Mouse (Mus musculus) forebrain, embryonic 10.5 days (tissue): ENCODE measurements at regions not wholly inside any gene's neighbourhood (a gene's known extent, or its start where the extent isn't known, plus 50 kb on each side); places are given as distances from the start of the nearest gene placed in this dataset.

Source experiments
- DNase-seq: peaks from one replicate; pipeline ENCODE4 v3.0.0-alpha.2; 2017; ENCODE audit warnings: low spot score; ENCODE audit errors: extremely low spot score
- H3K27ac ChIP-seq: fragments of 300-500 bp; sonication (generic); 2 replicates; pipeline ENCODE4 v1.5.1; 2016; ENCODE audit warnings: mild to moderate bottlenecking
- H3K27me3 ChIP-seq: fragments of 300-500 bp; sonication (generic); 2 replicates; pipeline ENCODE4 v1.6.1; 2016; ENCODE audit warnings: mild to moderate bottlenecking; ENCODE audit not compliant: poor library complexity, severe bottlenecking
- H3K36me3 ChIP-seq: fragments of 300-500 bp; sonication (generic); replicated peaks from 2 replicates; pipeline ENCODE4 v1.6.1; 2016; ENCODE audit warnings: mild to moderate bottlenecking, moderate library complexity
- H3K4me1 ChIP-seq: fragments of 300-500 bp; sonication (generic); 2 replicates; pipeline ENCODE4 v1.6.1; 2016
- H3K4me3 ChIP-seq: fragments of 300-500 bp; sonication (generic); 2 replicates; pipeline ENCODE4 v1.5.1; 2016; ENCODE audit warnings: mild to moderate bottlenecking, moderate library complexity
- H3K9me3 ChIP-seq: fragments of 300-500 bp; sonication (generic); 2 replicates; pipeline ENCODE4 v1.6.1; 2016; ENCODE audit warnings: mild to moderate bottlenecking, moderate library complexity
- WGBS: fragments of 180-500 bp; shearing (Covaris S2); methylation state at CpG from one replicate; pipeline ENCODE4 v1.1.7; 2016; 5-methylcytosine and 5-hydroxymethylcytosine counted together

GRCm38 (mm10) chr8:103347158-103347871 lies 561.9 kb upstream of the Cdh11 start:
- no peak overlapping the region for H3K4me3 ChIP-seq
- no peaks in the 10 kb centered on the region for H3K36me3 ChIP-seq
- whole genome bisulfite sequencing: 68% methylated on average over 7 of the region's 7 CpGs
- H3K27ac ChIP-seq: no peak overlapping the region
- no peaks in the 10 kb centered on the region for H3K27me3 ChIP-seq
- no peaks in the 10 kb centered on the region for H3K4me1 ChIP-seq
- no peaks in the 10 kb centered on the region for H3K9me3 ChIP-seq
- no peak for DNase-seq

- no peaks in the 10 kb centered on the region for H3K9me3 ChIP-seq
- peaks cover 6% of the 10 kb centered on the region; the same call in 1 of the 2 replicates for H3K27me3 ChIP-seq
- WGBS: 86% methylated on average over 3 of the region's 3 CpGs
- no peak overlapping the region for H3K27ac ChIP-seq
- no peak overlapping the region for H3K4me3 ChIP-seq
- H3K4me1 ChIP-seq: peaks cover 8% of the 10 kb centered on the region
- DNase-seq: no peak
- H3K36me3 ChIP-seq: no peaks in the 10 kb centered on the region
These were observed 576.3 kb upstream of the Cdh11 start for GRCm38 (mm10) chr8:103361713-103362112.

GRCm38 (mm10) chr8:103370394-103370793 lies 585.0 kb upstream of the Cdh11 start:
- peaks cover 37% of the 10 kb centered on the region for H3K27me3 ChIP-seq
- no peak overlapping the region for H3K27ac ChIP-seq
- H3K4me1 ChIP-seq: peaks cover 24% of the 10 kb centered on the region
- no peaks in the 10 kb centered on the region for H3K36me3 ChIP-seq
- H3K4me3 ChIP-seq: no peak overlapping the region
- DNase-seq: no peak
- WGBS: 68% methylated on average over 2 of the region's 2 CpGs
- H3K9me3 ChIP-seq: no peaks in the 10 kb centered on the region

- WGBS: 74% methylated on average over 1 of the region's 1 CpGs
- DNase-seq: no peak
- peaks cover 23% of the 10 kb centered on the region for H3K27me3 ChIP-seq
- peaks cover 14% of the 10 kb centered on the region for H3K4me1 ChIP-seq
- H3K9me3 ChIP-seq: no peaks in the 10 kb centered on the region
- no peaks in the 10 kb centered on the region for H3K36me3 ChIP-seq
- no peak overlapping the region for H3K27ac ChIP-seq
- H3K4me3 ChIP-seq: no peak overlapping the region
These were observed 587.6 kb upstream of the Cdh11 start for GRCm38 (mm10) chr8:103373007-103373406.

- Histone ChIP-seq H3K4me1 (peaks cover 18% of the 10 kb centered on the region), H3K27me3 (peaks cover 23% of the 10 kb centered on the region; the same call in 1 of the 2 replicates), H3K27ac (no peak overlapping the region), H3K36me3 (no peaks in the 10 kb centered on the region), H3K4me3 (no peak overlapping the region), H3K9me3 (no peaks in the 10 kb centered on the region)
- no peak for DNase-seq
- WGBS: 83% methylated on average over 4 of the region's 4 CpGs
These were observed 588.7 kb upstream of the Cdh11 start for GRCm38 (mm10) chr8:103374151-103374550.

- Histone ChIP-seq H3K27ac (0 out of 2 replicates have a peak overlapping the region, but pooled peaks have one; percentile 11), H3K4me1 (peaks cover 10% of the 10 kb centered on the region), H3K36me3 (no peaks in the 10 kb centered on the region), H3K4me3 (no peak overlapping the region), H3K27me3 (peaks cover 15% of the 10 kb centered on the region; the same call in 1 of the 2 replicates), H3K9me3 (no peaks in the 10 kb centered on the region)
- DNase-seq: no peak
- WGBS: 48% methylated on average over 3 of the region's 3 CpGs
These were observed 593.1 kb upstream of the Cdh11 start for GRCm38 (mm10) chr8:103378545-103378944.

GRCm38 (mm10) chr8:103381575-103381974 lies 596.1 kb upstream of the Cdh11 start:
- 93% methylated on average over 3 of the region's 3 CpGs for WGBS
- Histone ChIP-seq H3K27ac (no peak overlapping the region), H3K36me3 (no peaks in the 10 kb centered on the region)

GRCm38 (mm10) chr8:103391359-103391758 lies 605.9 kb upstream of the Cdh11 start:
- 84% methylated on average over 6 of the region's 6 CpGs for WGBS
- H3K9me3 ChIP-seq: no peaks in the 10 kb centered on the region
- no peak overlapping the region for H3K27ac ChIP-seq
- no peak overlapping the region for H3K4me3 ChIP-seq
- H3K4me1 ChIP-seq: peaks cover 12% of the 10 kb centered on the region
- no peak for DNase-seq
- H3K27me3 ChIP-seq: peaks cover 6% of the 10 kb centered on the region
- no peaks in the 10 kb centered on the region for H3K36me3 ChIP-seq

More at GRCm38 (mm10) chr8:103381575-103381974, 596.1 kb upstream of the Cdh11 start:
- H3K27me3 ChIP-seq: no peaks in the 10 kb centered on the region
- H3K4me1 ChIP-seq: peaks cover 4% of the 10 kb centered on the region; the same call in 1 of the 2 replicates
- no peak for DNase-seq
- no peaks in the 10 kb centered on the region for H3K9me3 ChIP-seq
- no peak overlapping the region for H3K4me3 ChIP-seq

- H3K4me1 ChIP-seq: peaks cover 17% of the 10 kb centered on the region
- 0 out of 2 replicates have a peak overlapping the region, but pooled peaks have one; percentile 42 for H3K27ac ChIP-seq
- H3K4me3 ChIP-seq: no peak overlapping the region
- WGBS: 10% methylated on average over 4 of the region's 4 CpGs
- H3K9me3 ChIP-seq: no peaks in the 10 kb centered on the region
- peak; percentile 39 for DNase-seq
- H3K27me3 ChIP-seq: peaks cover 28% of the 10 kb centered on the region
- H3K36me3 ChIP-seq: no peaks in the 10 kb centered on the region
These were observed 609.9 kb upstream of the Cdh11 start for GRCm38 (mm10) chr8:103395316-103395715.

GRCm38 (mm10) chr8:103398179-103398578 lies 612.7 kb upstream of the Cdh11 start:
- WGBS: 68% methylated on average over 3 of the region's 3 CpGs
- H3K36me3 ChIP-seq: no peaks in the 10 kb centered on the region
- DNase-seq: no peak
- H3K4me1 ChIP-seq: peaks cover 17% of the 10 kb centered on the region
- H3K9me3 ChIP-seq: 0 out of 2 replicates have a peak, but pooled peaks cover 3% of the 10 kb centered on the region
- no peak overlapping the region; the same call in 1 of the 2 replicates for H3K27ac ChIP-seq
- H3K27me3 ChIP-seq: peaks cover 28% of the 10 kb centered on the region
- H3K4me3 ChIP-seq: no peak overlapping the region

- no peak for DNase-seq
- peaks cover 17% of the 10 kb centered on the region for H3K4me1 ChIP-seq
- no peak overlapping the region for H3K4me3 ChIP-seq
- no peak overlapping the region for H3K27ac ChIP-seq
- H3K27me3 ChIP-seq: peaks cover 23% of the 10 kb centered on the region
- 0 out of 2 replicates have a peak, but pooled peaks cover 3% of the 10 kb centered on the region for H3K9me3 ChIP-seq
- WGBS: 87% methylated on average over 3 of the region's 3 CpGs
- H3K36me3 ChIP-seq: no peaks in the 10 kb centered on the region
These were observed 614.0 kb upstream of the Cdh11 start for GRCm38 (mm10) chr8:103399466-103399865.

- 92% methylated on average over 1 of the region's 1 CpGs for WGBS
- Histone ChIP-seq H3K4me3 (no peak overlapping the region), H3K4me1 (peaks cover 16% of the 10 kb centered on the region), H3K27me3 (peaks cover 23% of the 10 kb centered on the region), H3K36me3 (no peaks in the 10 kb centered on the region), H3K27ac (no peak overlapping the region), H3K9me3 (0 out of 2 replicates have a peak, but pooled peaks cover 3% of the 10 kb centered on the region)
- DNase-seq: no peak
These were observed 614.7 kb upstream of the Cdh11 start for GRCm38 (mm10) chr8:103400143-103400542.

GRCm38 (mm10) chr8:103402731-103403130 lies 617.3 kb upstream of the Cdh11 start:
- H3K9me3 ChIP-seq: 0 out of 2 replicates have a peak, but pooled peaks cover 3% of the 10 kb centered on the region
- peaks cover 5% of the 10 kb centered on the region; the same call in 1 of the 2 replicates for H3K4me1 ChIP-seq
- 86% methylated on average over 3 of the region's 3 CpGs for WGBS
- peaks cover 12% of the 10 kb centered on the region for H3K27me3 ChIP-seq
- H3K36me3 ChIP-seq: no peaks in the 10 kb centered on the region
- H3K27ac ChIP-seq: no peak overlapping the region
- no peak overlapping the region for H3K4me3 ChIP-seq
- no peak for DNase-seq
